Mouse (Mus musculus): Measurements from ENCODE around the gene Mypn. TPM values are rescaled to one million over a fixed set of nuclear protein-coding genes. Genes with fewer than 3 reads are reported as not detected.

The Mypn gene
- polyA plus RNA-seq, 1 experiment from 2014 or later, result 0.09 TPM

DNA sequence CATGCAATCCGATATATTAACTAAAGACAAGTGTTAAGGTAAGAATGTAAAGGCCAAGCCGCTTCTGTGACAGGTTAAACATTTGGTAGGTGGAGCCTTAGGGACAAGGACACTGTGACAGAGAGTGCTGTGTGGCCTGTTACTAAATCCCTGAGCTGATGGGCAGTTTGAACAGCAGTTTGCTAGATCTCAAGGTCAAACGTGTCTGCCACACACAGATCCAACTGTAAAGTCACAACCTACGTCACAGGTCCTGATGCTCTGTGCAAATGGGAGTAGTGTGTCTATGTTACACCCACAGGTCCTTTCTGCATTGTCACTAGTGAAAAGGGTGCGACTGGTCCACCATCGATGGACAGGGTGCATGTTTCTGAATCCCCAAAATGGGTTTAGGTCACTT lies 71.4 kb downstream of the Mypn start:
- ATAC-seq (ENCODE audit: low FRiP score) (no peak), DNase-seq (ENCODE audit: low spot score) (no peak)
- 88% methylated on average over 6 of the region's 6 CpGs for WGBS
- Histone ChIP-seq H3K9ac (ENCODE audit: low read depth, low read length) (no peak overlapping the region), H3K36me3 (ENCODE audit: control insufficient read depth, insufficient read depth, low read length) (no peaks in the 10 kb centered on the region), H3K4me3 (ENCODE audit: low read depth, low read length) (no peak overlapping the region), H3K27ac (ENCODE audit: low read depth, low read length) (no peak overlapping the region), H3K27me3 (ENCODE audit: control insufficient read depth, insufficient read depth, low read length) (no peaks in the 10 kb centered on the region), H3K9me3 (ENCODE audit: control insufficient read depth, low read length) (no peaks in the 10 kb centered on the region), H3K4me1 (replicated peaks; ENCODE audit: control insufficient read depth, insufficient read depth, low read length) (no peaks in the 10 kb centered on the region), H3K4me2 (replicated peaks; ENCODE audit: low read depth, low read length) (no peak overlapping the region)

DNA sequence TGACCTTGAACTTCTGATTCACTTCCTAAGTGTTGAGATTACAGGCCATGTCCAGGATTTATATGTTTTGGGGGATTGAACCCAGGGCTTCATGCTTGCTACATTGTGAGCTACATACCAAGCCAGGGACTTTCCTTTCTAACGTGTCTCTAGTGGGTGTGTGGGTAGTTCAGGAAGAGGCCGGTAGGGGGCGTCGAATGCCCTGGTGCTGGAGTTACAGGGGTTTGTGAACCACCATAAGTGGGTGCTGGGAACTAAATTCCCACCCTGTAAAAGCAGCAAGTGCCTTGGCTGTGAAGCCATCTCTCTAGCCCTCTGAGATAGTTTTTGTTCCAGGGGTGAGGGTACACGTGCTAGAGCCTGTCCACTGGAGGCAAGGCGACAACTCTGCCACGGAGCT lies 73.3 kb downstream of the Mypn start:
- Histone ChIP-seq H3K27ac (ENCODE audit: low read depth, low read length) (no peak overlapping the region), H3K4me1 (replicated peaks; ENCODE audit: control insufficient read depth, insufficient read depth, low read length) (no peaks in the 10 kb centered on the region), H3K4me3 (ENCODE audit: low read depth, low read length) (no peak overlapping the region), H3K9ac (ENCODE audit: low read depth, low read length) (no peak overlapping the region), H3K9me3 (ENCODE audit: control insufficient read depth, low read length) (no peaks in the 10 kb centered on the region), H3K27me3 (ENCODE audit: control insufficient read depth, insufficient read depth, low read length) (no peaks in the 10 kb centered on the region), H3K4me2 (replicated peaks; ENCODE audit: low read depth, low read length) (no peak overlapping the region), H3K36me3 (ENCODE audit: control insufficient read depth, insufficient read depth, low read length) (no peaks in the 10 kb centered on the region)
- ATAC-seq (ENCODE audit: low FRiP score), result no peak
- 76% methylated on average over 7 of the region's 7 CpGs for WGBS
- no peak for DNase-seq (ENCODE audit: low spot score)

DNA sequence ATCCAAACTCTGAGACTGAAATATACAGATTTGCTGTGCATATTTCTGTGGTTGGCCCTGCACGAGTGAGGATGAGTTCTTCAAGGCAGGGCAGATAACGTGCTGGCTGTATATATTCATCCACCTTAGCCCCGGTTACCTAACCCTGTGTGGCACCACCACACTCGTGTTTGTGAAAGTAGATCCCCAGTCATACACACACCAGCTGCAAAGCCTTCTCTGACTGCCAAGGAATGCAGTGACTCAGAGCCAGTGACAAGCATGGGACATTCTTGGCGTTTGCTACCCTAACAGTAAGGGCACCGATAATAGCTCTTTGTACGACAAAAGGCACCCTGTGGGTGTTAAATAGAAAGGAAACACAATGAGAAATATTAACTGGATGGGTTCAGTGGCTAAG lies 75.5 kb downstream of the Mypn start:
- no peak overlapping the region for H3K4me2 ChIP-seq (replicated peaks; ENCODE audit: low read depth, low read length)
- H3K27me3 ChIP-seq (ENCODE audit: control insufficient read depth, insufficient read depth, low read length), result no peaks in the 10 kb centered on the region
- no peak overlapping the region for H3K27ac ChIP-seq (ENCODE audit: low read depth, low read length)
- no peak for ATAC-seq (ENCODE audit: low FRiP score)
- WGBS, result 74% methylated on average over 7 of the region's 7 CpGs
- no peak overlapping the region for H3K4me3 ChIP-seq (ENCODE audit: low read depth, low read length)
- no peaks in the 10 kb centered on the region for H3K36me3 ChIP-seq (ENCODE audit: control insufficient read depth, insufficient read depth, low read length)
- no peak for DNase-seq (ENCODE audit: low spot score)
- H3K9me3 ChIP-seq (ENCODE audit: control insufficient read depth, low read length), result no peaks in the 10 kb centered on the region
- no peak overlapping the region for H3K9ac ChIP-seq (ENCODE audit: low read depth, low read length)
- H3K4me1 ChIP-seq (replicated peaks; ENCODE audit: control insufficient read depth, insufficient read depth, low read length), result no peaks in the 10 kb centered on the region

DNA sequence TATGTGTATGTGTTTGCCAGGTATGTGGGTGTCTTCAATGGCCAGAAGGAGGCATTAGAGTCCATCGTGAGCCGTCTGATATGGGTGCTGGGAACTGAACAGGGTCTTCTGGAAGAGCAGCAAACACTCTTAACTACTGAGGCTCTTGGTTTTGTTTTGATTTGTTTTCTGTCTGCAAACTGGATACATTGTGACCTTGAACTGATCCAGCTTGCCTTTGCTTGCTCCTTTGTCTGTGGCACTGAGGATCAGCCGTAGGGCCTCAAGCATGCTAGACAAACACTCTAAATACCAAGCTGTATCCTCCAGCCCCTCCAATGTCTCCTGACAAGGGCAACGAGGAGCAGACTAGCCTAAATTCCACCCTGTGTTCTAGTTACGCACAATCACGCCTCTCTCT lies 76.6 kb downstream of the Mypn start:
- no peaks in the 10 kb centered on the region for H3K9me3 ChIP-seq (ENCODE audit: control insufficient read depth, low read length)
- ATAC-seq (ENCODE audit: low FRiP score), result no peak

DNA sequence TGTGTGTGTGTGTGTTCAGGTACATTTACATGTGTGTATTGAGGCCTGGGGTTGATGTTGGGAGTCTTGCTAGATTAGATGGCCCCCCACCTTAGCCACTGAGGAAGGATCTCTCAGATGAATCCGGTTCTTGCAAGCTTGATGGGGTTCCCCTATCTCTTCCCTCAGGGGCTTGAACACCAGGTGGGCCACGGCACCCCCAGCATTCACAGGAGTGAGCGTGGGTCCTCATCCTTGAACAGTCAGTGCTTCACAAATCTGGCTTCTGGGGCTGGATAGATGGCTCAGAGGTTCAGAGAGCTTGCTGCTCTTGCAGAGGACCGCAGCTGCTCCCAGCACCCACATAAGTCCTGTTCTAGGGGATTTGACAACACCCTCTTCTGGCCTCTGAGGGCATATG lies 77.6 kb downstream of the Mypn start:
- H3K27me3 ChIP-seq (ENCODE audit: control insufficient read depth, insufficient read depth, low read length), result no peaks in the 10 kb centered on the region
- 81% methylated on average over 4 of the region's 4 CpGs for WGBS

More for the DNA sequence above, 76.6 kb downstream of the Mypn start:
- H3K9ac ChIP-seq (ENCODE audit: low read depth, low read length), result no peak overlapping the region
- 94% methylated on average over 6 of the region's 6 CpGs for WGBS
- no peak overlapping the region for H3K27ac ChIP-seq (ENCODE audit: low read depth, low read length)
- no peaks in the 10 kb centered on the region for H3K27me3 ChIP-seq (ENCODE audit: control insufficient read depth, insufficient read depth, low read length)
- H3K4me3 ChIP-seq (ENCODE audit: low read depth, low read length), result no peak overlapping the region
- DNase-seq (ENCODE audit: low spot score), result no peak
- H3K4me1 ChIP-seq (replicated peaks; ENCODE audit: control insufficient read depth, insufficient read depth, low read length), result no peaks in the 10 kb centered on the region
- no peak overlapping the region for H3K4me2 ChIP-seq (replicated peaks; ENCODE audit: low read depth, low read length)
- H3K36me3 ChIP-seq (ENCODE audit: control insufficient read depth, insufficient read depth, low read length), result no peaks in the 10 kb centered on the region

DNA sequence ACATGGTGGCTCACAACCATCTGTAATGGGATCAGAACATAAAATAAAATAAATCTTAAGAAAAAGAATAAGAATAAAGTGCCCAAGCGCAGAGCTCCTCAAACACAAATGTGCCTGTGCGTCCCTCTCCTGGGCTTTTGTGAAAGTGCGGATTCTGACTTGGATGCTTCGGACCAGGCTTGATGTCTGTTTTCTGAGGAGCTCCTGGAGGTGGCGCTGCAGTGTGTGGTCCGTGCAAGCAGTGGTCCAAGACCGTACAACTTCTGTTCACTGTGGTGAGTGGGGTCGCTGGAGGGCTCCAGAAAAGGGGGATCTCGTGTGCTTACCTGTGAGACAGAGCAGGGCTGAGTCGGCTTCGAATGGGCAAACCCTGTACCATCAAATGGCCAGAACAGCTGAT lies 78.4 kb downstream of the Mypn start:
- Histone ChIP-seq H3K27ac (ENCODE audit: low read depth, low read length) (no peak overlapping the region), H3K9ac (ENCODE audit: low read depth, low read length) (no peak overlapping the region), H3K27me3 (ENCODE audit: control insufficient read depth, insufficient read depth, low read length) (no peaks in the 10 kb centered on the region), H3K4me1 (replicated peaks; ENCODE audit: control insufficient read depth, insufficient read depth, low read length) (no peaks in the 10 kb centered on the region), H3K4me3 (ENCODE audit: low read depth, low read length) (no peak overlapping the region), H3K36me3 (ENCODE audit: control insufficient read depth, insufficient read depth, low read length) (no peaks in the 10 kb centered on the region), H3K4me2 (replicated peaks; ENCODE audit: low read depth, low read length) (no peak overlapping the region), H3K9me3 (ENCODE audit: control insufficient read depth, low read length) (no peaks in the 10 kb centered on the region)
- 30% methylated on average over 11 of the region's 11 CpGs for WGBS
- ATAC-seq (ENCODE audit: low FRiP score) (no peak), DNase-seq (ENCODE audit: low spot score) (peak; percentile 40)

More for the DNA sequence above, 77.6 kb downstream of the Mypn start:
- Histone ChIP-seq H3K4me3 (ENCODE audit: low read depth, low read length) (no peak overlapping the region), H3K4me1 (replicated peaks; ENCODE audit: control insufficient read depth, insufficient read depth, low read length) (no peaks in the 10 kb centered on the region), H3K36me3 (ENCODE audit: control insufficient read depth, insufficient read depth, low read length) (no peaks in the 10 kb centered on the region), H3K9me3 (ENCODE audit: control insufficient read depth, low read length) (no peaks in the 10 kb centered on the region), H3K9ac (ENCODE audit: low read depth, low read length) (no peak overlapping the region), H3K27ac (ENCODE audit: low read depth, low read length) (no peak overlapping the region), H3K4me2 (replicated peaks; ENCODE audit: low read depth, low read length) (no peak overlapping the region)
- ATAC-seq (ENCODE audit: low FRiP score) (no peak), DNase-seq (ENCODE audit: low spot score) (no peak)

DNA sequence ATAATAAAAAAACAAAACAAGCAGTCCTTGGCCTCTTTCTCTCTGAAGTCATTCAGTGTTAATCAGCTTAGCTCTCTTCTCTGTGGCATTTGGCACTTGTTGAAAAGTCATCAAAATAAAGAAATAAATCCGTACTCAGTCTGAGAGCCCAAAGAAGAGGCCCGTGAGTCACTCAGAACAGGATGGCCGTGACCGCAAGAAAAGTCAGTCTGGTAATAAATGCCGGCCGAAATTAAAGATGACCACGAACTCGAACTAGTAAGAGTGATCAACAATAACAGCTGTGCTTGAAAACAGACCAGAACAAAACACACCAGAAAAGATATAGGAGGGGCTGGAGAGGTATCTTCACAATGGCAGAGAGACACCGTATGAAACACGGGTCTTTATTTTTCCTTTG lies 79.7 kb downstream of the Mypn start:
- Histone ChIP-seq H3K27me3 (ENCODE audit: control insufficient read depth, insufficient read depth, low read length) (no peaks in the 10 kb centered on the region), H3K4me3 (ENCODE audit: low read depth, low read length) (no peak overlapping the region), H3K9ac (ENCODE audit: low read depth, low read length) (no peak overlapping the region), H3K27ac (ENCODE audit: low read depth, low read length) (no peak overlapping the region), H3K4me1 (replicated peaks; ENCODE audit: control insufficient read depth, insufficient read depth, low read length) (no peaks in the 10 kb centered on the region), H3K36me3 (ENCODE audit: control insufficient read depth, insufficient read depth, low read length) (no peaks in the 10 kb centered on the region), H3K4me2 (replicated peaks; ENCODE audit: low read depth, low read length) (no peak overlapping the region), H3K9me3 (ENCODE audit: control insufficient read depth, low read length) (no peaks in the 10 kb centered on the region)
- DNase-seq (ENCODE audit: low spot score) (no peak), ATAC-seq (ENCODE audit: low FRiP score) (no peak)
- 95% methylated on average over 10 of the region's 10 CpGs for WGBS

DNA sequence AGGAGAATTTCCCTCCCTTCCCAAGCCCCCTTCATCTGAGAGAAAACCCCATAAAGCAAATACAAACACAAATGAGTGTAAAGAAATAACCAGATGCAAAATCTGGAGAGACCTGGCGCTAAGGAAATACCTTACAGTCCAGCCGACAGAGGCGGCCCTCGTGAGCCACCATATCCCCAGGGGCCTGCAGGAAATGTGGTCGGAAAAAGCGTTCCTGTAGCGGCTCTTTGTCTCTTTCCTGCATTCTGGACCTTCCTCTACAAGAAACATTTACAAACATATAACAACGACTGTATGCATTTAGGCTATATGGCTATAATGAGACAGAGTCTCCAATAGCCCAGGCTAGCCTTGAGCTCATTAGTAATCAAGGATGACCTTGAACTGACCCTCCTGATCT lies 80.6 kb downstream of the Mypn start:
- Histone ChIP-seq H3K27ac (ENCODE audit: low read depth, low read length) (no peak overlapping the region), H3K4me3 (ENCODE audit: low read depth, low read length) (no peak overlapping the region), H3K27me3 (ENCODE audit: control insufficient read depth, insufficient read depth, low read length) (no peaks in the 10 kb centered on the region), H3K36me3 (ENCODE audit: control insufficient read depth, insufficient read depth, low read length) (no peaks in the 10 kb centered on the region), H3K9ac (ENCODE audit: low read depth, low read length) (no peak overlapping the region), H3K4me1 (replicated peaks; ENCODE audit: control insufficient read depth, insufficient read depth, low read length) (no peaks in the 10 kb centered on the region), H3K4me2 (replicated peaks; ENCODE audit: low read depth, low read length) (no peak overlapping the region), H3K9me3 (ENCODE audit: control insufficient read depth, low read length) (no peaks in the 10 kb centered on the region)
- DNase-seq (ENCODE audit: low spot score), result no peak
- ATAC-seq (ENCODE audit: low FRiP score), result no peak
- 86% methylated on average over 8 of the region's 8 CpGs for WGBS

DNA sequence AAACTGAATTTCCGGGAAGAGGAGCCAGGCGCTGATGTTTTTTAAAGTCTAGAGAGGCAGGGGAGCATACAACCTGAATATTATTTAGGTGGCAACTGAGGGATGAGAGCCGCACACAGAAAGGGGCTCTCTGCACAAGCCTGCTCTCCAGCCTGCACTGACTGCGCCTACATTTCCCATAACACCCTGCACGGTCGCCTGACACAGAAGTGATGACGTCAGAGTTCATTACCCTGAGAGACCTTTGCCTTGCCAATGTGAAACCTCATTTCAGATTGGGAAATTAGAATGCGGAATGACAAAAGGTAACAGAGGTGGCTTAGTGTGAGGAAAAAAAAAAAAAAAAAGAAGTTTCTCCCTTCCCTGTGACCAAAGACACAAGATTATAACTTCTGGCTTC lies 81.2 kb downstream of the Mypn start:
- Histone ChIP-seq H3K4me2 (replicated peaks; ENCODE audit: low read depth, low read length) (no peak overlapping the region), H3K36me3 (ENCODE audit: control insufficient read depth, insufficient read depth, low read length) (no peaks in the 10 kb centered on the region), H3K9ac (ENCODE audit: low read depth, low read length) (no peak overlapping the region), H3K27me3 (ENCODE audit: control insufficient read depth, insufficient read depth, low read length) (no peaks in the 10 kb centered on the region), H3K9me3 (ENCODE audit: control insufficient read depth, low read length) (no peaks in the 10 kb centered on the region), H3K4me3 (ENCODE audit: low read depth, low read length) (no peak overlapping the region), H3K4me1 (replicated peaks; ENCODE audit: control insufficient read depth, insufficient read depth, low read length) (no peaks in the 10 kb centered on the region), H3K27ac (ENCODE audit: low read depth, low read length) (no peak overlapping the region)
- 33% methylated on average over 8 of the region's 8 CpGs for WGBS
- ATAC-seq (ENCODE audit: low FRiP score) (peak; percentile 76), DNase-seq (ENCODE audit: low spot score) (peak; percentile 62)

Data from hindbrain, embryonic 11.5 days (tissue).